8 mouse cellular contexts compared by ENCODE assay signal in the genomic region with DNA sequence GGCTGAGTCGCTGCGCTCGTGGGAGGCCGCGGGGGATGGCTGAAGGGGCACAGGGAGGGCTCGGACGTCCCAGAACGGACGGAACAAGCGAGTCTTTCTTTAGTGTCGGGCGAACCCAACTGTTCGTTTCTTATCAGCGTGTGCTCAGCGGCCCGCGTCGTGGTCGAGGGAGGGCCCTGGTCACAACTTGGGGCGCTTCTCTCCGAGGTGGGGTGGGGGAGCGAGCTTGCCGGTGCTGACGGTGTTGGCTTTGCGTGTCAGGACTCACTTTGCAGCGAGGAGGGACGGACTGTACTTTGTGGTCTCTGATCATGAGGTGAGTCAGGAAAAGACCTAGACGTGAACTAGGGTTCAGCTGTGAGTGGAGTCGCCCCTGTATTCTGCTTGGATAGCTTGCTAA. TPM values are rescaled to one million over a fixed set of nuclear protein-coding genes. Genes with fewer than 3 reads are reported as not detected.
A peak's percentile ranks its signal among the peaks of the same experiment; 100 is the strongest.
DNase-seq lines count a peak whose midpoint lies in the region; ATAC-seq and TF ChIP-seq lines count a peak whose summit lies in the region.

No protein-coding gene starts in this region.

- TF ChIP-seq POLR2A in testis, adult 2 months (IDR thresholded peaks at IDR 0.05; ENCODE audit: control insufficient read depth, low read depth, low read length): no peak
- TF ChIP-seq POLR2A in myocyte (IDR thresholded peaks at IDR 0.05; ENCODE audit: insufficient read length, low read depth): no peak

- no peak for DNase-seq in testis, postnatal 10 days (ENCODE audit: low spot score)
- DNase-seq in gastrocnemius, adult 18-20 months (ENCODE audit: low spot score): peak; percentile 74
- no peak for DNase-seq in intestine, embryonic 14.5 days (ENCODE audit: low spot score)
- no peak for DNase-seq in retina, embryonic 14.5 days (ENCODE audit: low spot score)

- under 1% methylated on average over 29 of the region's 29 CpGs for WGBS in intestine, embryonic 14.5 days
- 1% methylated on average over 29 of the region's 29 CpGs for WGBS in liver, embryonic 16.5 days (ENCODE audit: insufficient replicate concordance)

- no peaks in the 10 kb centered on the region for H3K9me3 ChIP-seq in intestine, embryonic 14.5 days (ENCODE audit: control insufficient read depth, low read length)
- no peaks in the 10 kb centered on the region for H3K9me3 ChIP-seq in liver, embryonic 16.5 days (replicated peaks; ENCODE audit: control insufficient read depth, low read length)

- H3K79me2 ChIP-seq in myocyte (ENCODE audit: control insufficient read depth, insufficient read depth): peaks cover 35% of the 10 kb centered on the region

- ATAC-seq in intestine, embryonic 14.5 days (replicated peaks; ENCODE audit: low FRiP score, low TSS enrichment, low read depth): peak; percentile 50; the same call in 1 of the 2 replicates
- peak; percentile 49 for ATAC-seq in liver, embryonic 16.5 days (ENCODE audit: low read depth)

- H3K9ac ChIP-seq in intestine, embryonic 14.5 days (ENCODE audit: low read length): peak overlapping the region; percentile 83
- H3K9ac ChIP-seq in liver, embryonic 16.5 days (ENCODE audit: low read depth, low read length): peak overlapping the region; percentile 81

- peak overlapping the region; percentile 95 for H3K4me3 ChIP-seq in testis, adult 2 months (ENCODE audit: control insufficient read depth, low read depth, low read length)
- H3K4me3 ChIP-seq in brown adipose tissue, adult 24 weeks (ENCODE audit: insufficient read depth, low read depth, low read length): peak overlapping the region; percentile 68
- H3K4me3 ChIP-seq in intestine, embryonic 14.5 days (ENCODE audit: low read depth, low read length): peak overlapping the region; percentile 90
- peak overlapping the region; percentile 79 for H3K4me3 ChIP-seq in liver, embryonic 16.5 days (ENCODE audit: low read depth, low read length)
- H3K4me3 ChIP-seq in myocyte: peak overlapping the region; percentile 60

- peak overlapping the region; percentile 84 for H3K4me2 ChIP-seq in intestine, embryonic 14.5 days (ENCODE audit: low read length)
- peak overlapping the region; percentile 79 for H3K4me2 ChIP-seq in liver, embryonic 16.5 days (ENCODE audit: low read depth, low read length)
- H3K4me2 ChIP-seq in myocyte (ENCODE audit: low read depth): peak overlapping the region; percentile 71

- peak overlapping the region; percentile 46 for H3K27ac ChIP-seq in testis, adult 2 months (ENCODE audit: control insufficient read depth, insufficient read depth, low read depth, low read length)
- no peak overlapping the region for H3K27ac ChIP-seq in brown adipose tissue, adult 24 weeks (replicated peaks; ENCODE audit: low read depth, low read length)
- peak overlapping the region; percentile 78 for H3K27ac ChIP-seq in intestine, embryonic 14.5 days (ENCODE audit: low read depth)
- H3K27ac ChIP-seq in liver, embryonic 16.5 days (ENCODE audit: low read length): peak overlapping the region; percentile 86

- no peaks in the 10 kb centered on the region for H3K36me3 ChIP-seq in testis, adult 2 months (ENCODE audit: control insufficient read depth, insufficient read depth, low read length)
- peaks cover 5% of the 10 kb centered on the region; the same call in 1 of the 2 replicates for H3K36me3 ChIP-seq in intestine, embryonic 14.5 days (ENCODE audit: control insufficient read depth, insufficient read depth, low read length)
- no peaks in the 10 kb centered on the region for H3K36me3 ChIP-seq in liver, embryonic 16.5 days (ENCODE audit: control insufficient read depth, insufficient read depth)
- no peaks in the 10 kb centered on the region for H3K36me3 ChIP-seq in myocyte (ENCODE audit: control insufficient read depth, insufficient read depth)

- H3K27me3 ChIP-seq in testis, adult 2 months (ENCODE audit: control insufficient read depth, insufficient read depth, low read length): no peaks in the 10 kb centered on the region
- H3K27me3 ChIP-seq in intestine, embryonic 14.5 days (replicated peaks; ENCODE audit: control insufficient read depth, insufficient read depth, low read length): no peaks in the 10 kb centered on the region
- H3K27me3 ChIP-seq in liver, embryonic 16.5 days (ENCODE audit: control insufficient read depth, insufficient read depth, low read depth, low read length): no peaks in the 10 kb centered on the region
- no peaks in the 10 kb centered on the region for H3K27me3 ChIP-seq in myocyte (ENCODE audit: control insufficient read depth, insufficient read depth, insufficient read length)

- no peak for TF ChIP-seq CTCF in testis, adult 2 months (IDR thresholded peaks at IDR 0.05; ENCODE audit: control insufficient read depth, insufficient read depth, insufficient replicate concordance, low read depth, low read length)

- H3ac ChIP-seq in myocyte (ENCODE audit: control insufficient read depth, insufficient read length): peak overlapping the region; percentile 46

- H3K4me1 ChIP-seq in testis, adult 2 months (ENCODE audit: control insufficient read depth, insufficient read depth, low read length): no peaks in the 10 kb centered on the region
- H3K4me1 ChIP-seq in brown adipose tissue, adult 24 weeks (ENCODE audit: control insufficient read depth, insufficient read depth, insufficient read length, low read length): no peaks in the 10 kb centered on the region
- H3K4me1 ChIP-seq in intestine, embryonic 14.5 days (replicated peaks; ENCODE audit: control insufficient read depth, insufficient read depth, low read length): peaks cover 4% of the 10 kb centered on the region; the same call in 1 of the 2 replicates
- H3K4me1 ChIP-seq in liver, embryonic 16.5 days (ENCODE audit: control insufficient read depth, low read depth, low read length): peaks cover 23% of the 10 kb centered on the region

TF ChIP-seq in myocyte, 11 proteins besides CTCF, POLR2A, EP300 and RAD21:
- TF ChIP-seq MYOG (IDR thresholded peaks at IDR 0.05; ENCODE audit: control insufficient read depth in 1 of 3, insufficient read depth in 1 of 3, insufficient read length in 2 of 3, low read depth in 2 of 3) (no peak), USF1 (IDR thresholded peaks at IDR 0.05; ENCODE audit: low read depth) (no peak), E2F4 (IDR thresholded peaks at IDR 0.05; ENCODE audit: insufficient read depth) (no peak)
TF ChIP-seq in myocyte: peak in this region for 0.

RNA-seq across cellular contexts. Expression of gene B3galnt2, which starts 0.7 kb away (rescaled TPM):
- 9.4 and 9.8 TPM in 2 replicates for polyA plus RNA-seq in testis, adult 2 months (2012; rRNA removed)
- polyA plus RNA-seq in brown adipose tissue, adult 24 weeks (2012; ENCODE audit: insufficient read depth, insufficient read length, missing spikeins): 7.1 and 8.2 TPM in 2 replicates
- 10 to 100 TPM; 72.0 to 76.6 TPM for total RNA-seq in gastrocnemius, adult 18-20 months (2021)
- polyA plus RNA-seq in intestine, embryonic 14.5 days (2014; fragmentation: Nextera tagmentation; extraction: Ambion mirVana): 38.0 and 41.2 TPM in 2 replicates
- 23.2 and 25.7 TPM in 2 replicates for polyA plus RNA-seq in liver, embryonic 16.5 days (2015; fragmentation: Nextera tagmentation; extraction: Ambion mirVana)
- 22.4 TPM for polyA plus RNA-seq in myocyte (2012; fragmentation: generic; extraction: Trizol)
